Mouse (Mus musculus) G1E (cell line): ENCODE measurements around the gene Adora3.

ENCODE experiments used
- CTCF ChIP-seq: IDR thresholded peaks from 2 replicates; pipeline ENCODE4 v1.5.1; 2012; ENCODE audit warnings: low read depth, low read length, inconsistent platforms, mixed read lengths
- GATA1 ChIP-seq: IDR thresholded peaks from 2 replicates; pipeline ENCODE4 v1.6.1; 2012; ENCODE audit warnings: borderline replicate concordance, low read length, inconsistent platforms, mixed read lengths
- POLR2AphosphoS5 ChIP-seq: IDR thresholded peaks from 2 replicates; pipeline ENCODE4 v1.6.1; 2012; ENCODE audit warnings: low read depth, low read length, inconsistent platforms; ENCODE audit not compliant: insufficient replicate concordance

DNA sequence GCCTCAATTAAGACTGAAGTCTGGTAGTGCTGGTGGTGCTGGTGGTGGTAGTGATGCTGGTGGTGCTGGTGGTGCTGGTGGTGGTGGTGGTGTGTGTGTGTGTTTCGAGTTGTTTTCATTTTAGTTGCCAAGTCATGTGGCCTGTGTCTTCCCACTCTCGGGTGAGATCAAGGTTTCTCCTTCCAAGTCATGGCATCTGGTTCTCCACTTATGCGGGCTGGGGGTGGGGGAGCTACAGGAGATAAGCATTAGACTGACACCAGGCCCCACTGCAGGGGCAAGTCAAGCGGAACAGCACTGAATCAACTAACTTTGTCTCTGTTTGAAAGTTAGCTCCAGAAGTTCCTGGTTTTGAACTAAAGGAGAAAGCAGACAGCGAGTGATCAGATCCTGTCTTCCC is 46.6 kb upstream of the Adora3 start:
- TF ChIP-seq CTCF (no peak), GATA1 (no peak), POLR2AphosphoS5 (no peak)
